Mouse (Mus musculus) frontal cortex, adult 2 months (tissue): ENCODE results near the gene Rhox4c. TPM values are rescaled to one million over a fixed set of nuclear protein-coding genes. Genes with fewer than 3 reads are reported as not detected.
"Not testable (repeated sequence)": the region's sequence is repeated elsewhere in the genome, so short reads cannot be mapped to it uniquely, and the experiment has no call there.

Experiments used
- DNase-seq, 2 experiments: peaks; one replicate each; pipeline ENCODE4 v3.0.0; 2022; ENCODE audit warnings: low spot score in 1 of 2; ENCODE audit errors: extremely low spot score in 1 of 2
- polyA plus RNA-seq: library from polyadenylated mRNA; depleted of rRNA; stranded (reverse); fragments of >200 nt; gene quantifications from 2 replicates; pipeline ENCODE4 v1.2.3, GENCODE M21; 2012; rRNA removed

Gene Rhox4c
- not detected in 2 replicates for polyA plus RNA-seq

- not testable (repeated sequence) for DNase-seq
Observed at GRCm38 (mm10) chrX:37480037-37480436, at the start of gene Rhox4c. Gene Rhox4c, plus strand, starts transcription at chrX:37480337.

GRCm38 (mm10) chrX:37432194-37432593 lies 47.9 kb upstream of the Rhox4c start, which contains the start of gene Rhox4b:
Gene Rhox4b, plus strand, starts transcription at chrX:37432494.
- DNase-seq = not testable (repeated sequence)

- DNase-seq = not testable (repeated sequence)
Observed at GRCm38 (mm10) chrX:37453380-37453779, 26.8 kb upstream of the Rhox4c start, which contains the start of gene Rhox2c. Gene Rhox2c, plus strand, starts transcription at chrX:37453680.

- DNase-seq = not testable (repeated sequence)
Observed at GRCm38 (mm10) chrX:37458285-37458684, 21.9 kb upstream of the Rhox4c start, which contains the start of gene Rhox3c. Gene Rhox3c, plus strand, starts transcription at chrX:37458585.

GRCm38 (mm10) chrX:37514059-37514458 lies 33.9 kb downstream of the Rhox4c start, which contains the start of gene Rhox4d:
Gene Rhox4d, plus strand, starts transcription at chrX:37514359.
- not testable (repeated sequence) for DNase-seq

- DNase-seq = not testable (repeated sequence)
Observed at GRCm38 (mm10) chrX:37530152-37530551, 50.0 kb downstream of the Rhox4c start, which contains the start of gene Rhox2e. Gene Rhox2e, plus strand, starts transcription at chrX:37530452.

Other genes starting within 250 kb of the Rhox4c start
- gene Rhox2a, start 235.4 kb upstream of the Rhox4c start, polyA plus RNA-seq = not detected in 2 replicates
- not detected in 2 replicates for gene Rhox3a, start 230.4 kb upstream of the Rhox4c start, polyA plus RNA-seq
- not detected in 2 replicates for gene Rhox4a, start 215.0 kb upstream of the Rhox4c start, polyA plus RNA-seq
- not detected in 2 replicates for gene Rhox3a2, start 100.3 kb upstream of the Rhox4c start, polyA plus RNA-seq
- gene Rhox4a2, start 89.5 kb upstream of the Rhox4c start, polyA plus RNA-seq = not detected in 2 replicates
- gene Rhox2b, start 68.3 kb upstream of the Rhox4c start, polyA plus RNA-seq = not detected in 2 replicates
- not detected in 2 replicates for gene Rhox4b, start 47.8 kb upstream of the Rhox4c start, polyA plus RNA-seq
- gene Rhox2c, start 26.7 kb upstream of the Rhox4c start, polyA plus RNA-seq = not detected in 2 replicates
- gene Rhox3c, start 21.8 kb upstream of the Rhox4c start, polyA plus RNA-seq = not detected in 2 replicates
- not detected in 2 replicates for gene Rhox2d, start 13.1 kb downstream of the Rhox4c start, polyA plus RNA-seq
- not detected in 2 replicates for gene Rhox4d, start 34.0 kb downstream of the Rhox4c start, polyA plus RNA-seq
- not detected in 2 replicates for gene Rhox2e, start 50.1 kb downstream of the Rhox4c start, polyA plus RNA-seq
- gene Rhox3e, start 61.7 kb downstream of the Rhox4c start, polyA plus RNA-seq = not detected in 2 replicates
- not detected in 2 replicates for gene Rhox4e, start 77.1 kb downstream of the Rhox4c start, polyA plus RNA-seq
- gene Rhox2f, start 91.1 kb downstream of the Rhox4c start, polyA plus RNA-seq = not detected in 2 replicates
- not detected in 2 replicates for gene Rhox3f, start 100.7 kb downstream of the Rhox4c start, polyA plus RNA-seq
- gene Rhox4f, start 127.4 kb downstream of the Rhox4c start, polyA plus RNA-seq = not detected in 2 replicates
- gene Rhox3g, start 148.3 kb downstream of the Rhox4c start, polyA plus RNA-seq = not detected in 2 replicates
- gene Rhox2g, start 163.1 kb downstream of the Rhox4c start, polyA plus RNA-seq = not detected in 2 replicates
- gene Rhox4g, start 171.0 kb downstream of the Rhox4c start, polyA plus RNA-seq = not detected in 2 replicates
- not detected in 2 replicates for gene Rhox3h, start 188.4 kb downstream of the Rhox4c start, polyA plus RNA-seq
- gene Rhox2h, start 192.9 kb downstream of the Rhox4c start, polyA plus RNA-seq = not detected in 2 replicates